Mouse (Mus musculus): ENCODE measurements around the gene 1700028J19Rik. TPM values are rescaled to one million over a fixed set of nuclear protein-coding genes. Genes with fewer than 3 reads are reported as not detected.
A peak's percentile ranks its signal among the peaks of the same experiment; 100 is the strongest.

The 1700028J19Rik gene
- 0.42 and 0.58 TPM in 2 replicates for total RNA-seq (2012; rRNA removed)

GRCm38 (mm10) chr7:44246055-44246983 lies at the start of gene 1700028J19Rik, which contains the start of gene 2410002F23Rik:
TSS of gene 1700028J19Rik (minus strand) at chr7:44246695.
TSS of gene 2410002F23Rik (plus strand) at chr7:44246722.
- Histone ChIP-seq H3K9me3 (ENCODE audit: control insufficient read depth, insufficient read depth, low read depth, low read length) (no peaks in the 10 kb centered on the region), H3K9ac (ENCODE audit: insufficient read depth, low read depth, low read length, poor library complexity, severe bottlenecking) (peak within 1 kb of the TSS; percentile 95), H3K27ac (ENCODE audit: insufficient read depth, low read depth, low read length, poor library complexity, severe bottlenecking) (peak within 1 kb of the TSS; percentile 95), H3K4me3 (ENCODE audit: insufficient read depth in 1 of 2, low read depth in 1 of 2, low read length in 2 of 2, poor library complexity in 1 of 2, severe bottlenecking in 1 of 2) (peak within 1 kb of the TSS; percentile 86 to 90), H3K4me1 (ENCODE audit: control insufficient read depth in 2 of 2, insufficient read depth in 2 of 2, low read length in 2 of 2, poor library complexity in 1 of 2) (peaks cover 0 to 11% of the 10 kb centered on the region in 2 experiments; a peak in 1 of 4 replicates), H3K36me3 (ENCODE audit: control insufficient read depth, insufficient read depth, low read length, poor library complexity, severe bottlenecking) (peaks cover 32% of the 10 kb centered on the region)
- DNase-seq (ENCODE audit: low read depth, low spot score), result peak; percentile 80
- in situ Hi-C loops (cut with MboI; ENCODE audit: low sequenced_read_pairs in 2 of 2, unreplicated experiment in 2 of 2), result no loop called here
- TF ChIP-seq HCFC1 (IDR thresholded peaks at IDR 0.05; ENCODE audit: borderline replicate concordance, insufficient read depth, low read length), result peak; percentile 56; the same call in 1 of the 2 replicates
- TF ChIP-seq CHD2 (IDR thresholded peaks at IDR 0.05; ENCODE audit: low read depth, low read length), result no peak

- Histone ChIP-seq H3K9me3 (ENCODE audit: control insufficient read depth, insufficient read depth, low read depth, low read length) (no peaks in the 10 kb centered on the region), H3K9ac (ENCODE audit: insufficient read depth, low read depth, low read length, poor library complexity, severe bottlenecking) (no peak overlapping the region), H3K27ac (ENCODE audit: insufficient read depth, low read depth, low read length, poor library complexity, severe bottlenecking) (peak overlapping the region; percentile 59), H3K36me3 (ENCODE audit: control insufficient read depth, insufficient read depth, low read length, poor library complexity, severe bottlenecking) (no peaks in the 10 kb centered on the region), H3K4me3 (ENCODE audit: insufficient read depth in 1 of 2, low read depth in 1 of 2, low read length in 2 of 2, poor library complexity in 1 of 2, severe bottlenecking in 1 of 2) (no peak overlapping the region), H3K4me1 (ENCODE audit: control insufficient read depth in 2 of 2, insufficient read depth in 2 of 2, low read length in 2 of 2, poor library complexity in 1 of 2) (no peaks in the 10 kb centered on the region)
- in situ Hi-C loops (cut with MboI; ENCODE audit: low sequenced_read_pairs in 2 of 2, unreplicated experiment in 2 of 2), result no loop called here
- no peak for DNase-seq (ENCODE audit: low read depth, low spot score)
- TF ChIP-seq CHD2 (IDR thresholded peaks at IDR 0.05; ENCODE audit: low read depth, low read length) (no peak), MAFK (IDR thresholded peaks at IDR 0.05; ENCODE audit: insufficient read depth, low read depth, low read length) (peak; percentile 72; the same call in 1 of the 2 replicates)
Measured at GRCm38 (mm10) chr7:44291418-44291817, 44.9 kb upstream of the 1700028J19Rik start.

- in situ Hi-C loops (cut with MboI; ENCODE audit: low sequenced_read_pairs in 2 of 2, unreplicated experiment in 2 of 2), result no loop called here
- Histone ChIP-seq H3K9ac (ENCODE audit: insufficient read depth, low read depth, low read length, poor library complexity, severe bottlenecking) (no peak overlapping the region), H3K4me3 (ENCODE audit: insufficient read depth in 1 of 2, low read depth in 1 of 2, low read length in 2 of 2, poor library complexity in 1 of 2, severe bottlenecking in 1 of 2) (no peak overlapping the region), H3K9me3 (ENCODE audit: control insufficient read depth, insufficient read depth, low read depth, low read length) (no peaks in the 10 kb centered on the region), H3K27ac (ENCODE audit: insufficient read depth, low read depth, low read length, poor library complexity, severe bottlenecking) (no peak overlapping the region; the same call in 1 of the 2 replicates), H3K36me3 (ENCODE audit: control insufficient read depth, insufficient read depth, low read length, poor library complexity, severe bottlenecking) (no peaks in the 10 kb centered on the region), H3K4me1 (ENCODE audit: control insufficient read depth in 2 of 2, insufficient read depth in 2 of 2, low read length in 2 of 2, poor library complexity in 1 of 2) (no peaks in the 10 kb centered on the region)
- no peak for TF ChIP-seq HCFC1 (IDR thresholded peaks at IDR 0.05; ENCODE audit: borderline replicate concordance, insufficient read depth, low read length)
- no peak for TF ChIP-seq MAFK (IDR thresholded peaks at IDR 0.05; ENCODE audit: insufficient read depth, low read depth, low read length)
- no peak for TF ChIP-seq ZC3H11A (IDR thresholded peaks at IDR 0.05; ENCODE audit: borderline replicate concordance, low read depth, low read length)
- TF ChIP-seq CHD2 (IDR thresholded peaks at IDR 0.05; ENCODE audit: low read depth, low read length), result no peak
- no peak for TF ChIP-seq ZNF384 (IDR thresholded peaks at IDR 0.05; ENCODE audit: low read depth, low read length)
- DNase-seq (ENCODE audit: low read depth, low spot score), result no peak
Measured at GRCm38 (mm10) chr7:44290986-44291385, 44.5 kb upstream of the 1700028J19Rik start.

- DNase-seq (ENCODE audit: low read depth, low spot score), result no peak
- H3K9me3 ChIP-seq (ENCODE audit: control insufficient read depth, insufficient read depth, low read depth, low read length), result no peaks in the 10 kb centered on the region
- H3K36me3 ChIP-seq (ENCODE audit: control insufficient read depth, insufficient read depth, low read length, poor library complexity, severe bottlenecking), result no peaks in the 10 kb centered on the region
- H3K4me3 ChIP-seq (ENCODE audit: insufficient read depth in 1 of 2, low read depth in 1 of 2, low read length in 2 of 2, poor library complexity in 1 of 2, severe bottlenecking in 1 of 2), result no peak overlapping the region
- no peak for TF ChIP-seq HCFC1 (IDR thresholded peaks at IDR 0.05; ENCODE audit: borderline replicate concordance, insufficient read depth, low read length)
- TF ChIP-seq MAFK (IDR thresholded peaks at IDR 0.05; ENCODE audit: insufficient read depth, low read depth, low read length), result no peak
- no peak for TF ChIP-seq ZNF384 (IDR thresholded peaks at IDR 0.05; ENCODE audit: low read depth, low read length)
- no peak for TF ChIP-seq ZC3H11A (IDR thresholded peaks at IDR 0.05; ENCODE audit: borderline replicate concordance, low read depth, low read length)
- no peak for TF ChIP-seq CHD2 (IDR thresholded peaks at IDR 0.05; ENCODE audit: low read depth, low read length)
- H3K9ac ChIP-seq (ENCODE audit: insufficient read depth, low read depth, low read length, poor library complexity, severe bottlenecking), result no peak overlapping the region
- no peak overlapping the region for H3K27ac ChIP-seq (ENCODE audit: insufficient read depth, low read depth, low read length, poor library complexity, severe bottlenecking)
- in situ Hi-C loops (cut with MboI; ENCODE audit: low sequenced_read_pairs in 2 of 2, unreplicated experiment in 2 of 2), result no loop called here
- H3K4me1 ChIP-seq (ENCODE audit: control insufficient read depth in 2 of 2, insufficient read depth in 2 of 2, low read length in 2 of 2, poor library complexity in 1 of 2), result no peaks in the 10 kb centered on the region
Measured at GRCm38 (mm10) chr7:44287760-44288159, 41.3 kb upstream of the 1700028J19Rik start.

Measured in ES-E14 (cell line).